Mouse (Mus musculus): ENCODE measurements around the gene Lgi1.
A peak's percentile ranks its signal among the peaks of the same experiment; 100 is the strongest.

Lgi1 gene

GRCm38 (mm10) chr19:38264505-38265500 is at the start of gene Lgi1:
Lgi1 (plus strand) TSS chr19:38264536.
- no peak for DNase-seq

GRCm38 (mm10) chr19:38217696-38218095 is 46.6 kb upstream of the Lgi1 start:
- DNase-seq = no peak

GRCm38 (mm10) chr19:38223356-38223904 is 40.9 kb upstream of the Lgi1 start:
- no peak for DNase-seq

GRCm38 (mm10) chr19:38223905-38224684 is 40.2 kb upstream of the Lgi1 start, which contains the start of gene Fra10ac1:
Fra10ac1 (minus strand) TSS chr19:38224156.
- peak; percentile 74 to 85 for DNase-seq

GRCm38 (mm10) chr19:38224685-38225060 is 39.7 kb upstream of the Lgi1 start:
- no peak for DNase-seq

- no peak for DNase-seq
These were observed 35.6 kb upstream of the Lgi1 start for GRCm38 (mm10) chr19:38228699-38229098.

- DNase-seq = no peak
These were observed 32.2 kb upstream of the Lgi1 start for GRCm38 (mm10) chr19:38232087-38232486.

- no peak for DNase-seq
These were observed 31.8 kb upstream of the Lgi1 start for GRCm38 (mm10) chr19:38232516-38232915.

- DNase-seq = no peak
These were observed 27.8 kb upstream of the Lgi1 start for GRCm38 (mm10) chr19:38236526-38236925.

GRCm38 (mm10) chr19:38237834-38238212 is 26.5 kb upstream of the Lgi1 start:
- no peak for DNase-seq

- DNase-seq = no peak
These were observed 26.0 kb upstream of the Lgi1 start for GRCm38 (mm10) chr19:38238213-38238951.

- no peak for DNase-seq
These were observed 22.0 kb upstream of the Lgi1 start for GRCm38 (mm10) chr19:38242314-38242852.

GRCm38 (mm10) chr19:38244748-38245147 is 19.6 kb upstream of the Lgi1 start:
- DNase-seq = no peak

- DNase-seq = no peak
These were observed 18.8 kb upstream of the Lgi1 start for GRCm38 (mm10) chr19:38245361-38246176.

GRCm38 (mm10) chr19:38246177-38246622 is 18.1 kb upstream of the Lgi1 start:
- DNase-seq = no peak

- no peak for DNase-seq
These were observed 14.7 kb upstream of the Lgi1 start for GRCm38 (mm10) chr19:38249627-38250026.

GRCm38 (mm10) chr19:38253796-38254195 is 10.5 kb upstream of the Lgi1 start:
- DNase-seq = peak in 1 of 2 experiments; percentile 13

GRCm38 (mm10) chr19:38258651-38259065 is 5.7 kb upstream of the Lgi1 start:
- no peak for DNase-seq

GRCm38 (mm10) chr19:38259436-38259835 is 4.9 kb upstream of the Lgi1 start:
- no peak for DNase-seq

- no peak for DNase-seq
These were observed 4.0 kb upstream of the Lgi1 start for GRCm38 (mm10) chr19:38260346-38260745.

GRCm38 (mm10) chr19:38261351-38261750 is 3.0 kb upstream of the Lgi1 start:
- no peak for DNase-seq

Measured in spleen, adult 18-20 months (tissue).